Mouse (Mus musculus) limb, embryonic 10.5 days (tissue): ENCODE results near the gene Phf1. TPM values are rescaled to one million over a fixed set of nuclear protein-coding genes. Genes with fewer than 3 reads are reported as not detected.

Experiments
- DNase-seq: peaks from one replicate; pipeline ENCODE4 v3.0.0-alpha.2; 2017; ENCODE audit warnings: low spot score
- H3K27ac ChIP-seq: fragments of 300-500 bp; sonication (generic); 2 replicates; pipeline ENCODE4 v1.5.1; 2016; ENCODE audit warnings: mild to moderate bottlenecking
- H3K27me3 ChIP-seq: fragments of 300-500 bp; sonication (generic); 2 replicates; pipeline ENCODE4 v1.6.1; 2016; ENCODE audit warnings: low read depth, mild to moderate bottlenecking; ENCODE audit not compliant: poor library complexity, severe bottlenecking
- H3K36me3 ChIP-seq: fragments of 300-500 bp; sonication (generic); 2 replicates; pipeline ENCODE4 v1.6.1; 2016; ENCODE audit warnings: mild to moderate bottlenecking, moderate library complexity
- H3K4me1 ChIP-seq: fragments of 300-500 bp; sonication (generic); 2 replicates; pipeline ENCODE4 v1.6.1; 2016
- H3K4me3 ChIP-seq: fragments of 300-500 bp; sonication (generic); 2 replicates; pipeline ENCODE4 v1.5.1; 2016; ENCODE audit warnings: mild to moderate bottlenecking, moderate library complexity
- H3K9me3 ChIP-seq: fragments of 300-500 bp; sonication (generic); replicated peaks from 2 replicates; pipeline ENCODE4 v1.6.1; 2016; ENCODE audit warnings: mild to moderate bottlenecking
- WGBS: fragments of 180-500 bp; shearing (Covaris S2); methylation state at CpG from one replicate; pipeline ENCODE4 v1.1.7; 2016; 5-methylcytosine and 5-hydroxymethylcytosine counted together
- polyA plus RNA-seq: library from polyadenylated mRNA; unstranded; fragments of >200 nt; fragmentation: Nextera tagmentation; extraction: Ambion mirVana; gene quantifications from 2 replicates; pipeline ENCODE4 v1.2.1, GENCODE M21; 2016

The Phf1 gene
- polyA plus RNA-seq, 1 experiment from 2014 or later: 5.0 TPM

GRCm38 (mm10) chr17:26936921-26937695 is 4.3 kb downstream of the Phf1 start:
- WGBS: 87% methylated on average over 15 of the region's 15 CpGs
- no peaks in the 10 kb centered on the region for H3K27me3 ChIP-seq
- DNase-seq: no peak
- peaks cover 36% of the 10 kb centered on the region for H3K36me3 ChIP-seq
- peaks cover 72% of the 10 kb centered on the region for H3K4me1 ChIP-seq
- peak overlapping the region; percentile 9 for H3K27ac ChIP-seq
- H3K4me3 ChIP-seq: peak overlapping the region; percentile 75
- no peaks in the 10 kb centered on the region for H3K9me3 ChIP-seq

DNA sequence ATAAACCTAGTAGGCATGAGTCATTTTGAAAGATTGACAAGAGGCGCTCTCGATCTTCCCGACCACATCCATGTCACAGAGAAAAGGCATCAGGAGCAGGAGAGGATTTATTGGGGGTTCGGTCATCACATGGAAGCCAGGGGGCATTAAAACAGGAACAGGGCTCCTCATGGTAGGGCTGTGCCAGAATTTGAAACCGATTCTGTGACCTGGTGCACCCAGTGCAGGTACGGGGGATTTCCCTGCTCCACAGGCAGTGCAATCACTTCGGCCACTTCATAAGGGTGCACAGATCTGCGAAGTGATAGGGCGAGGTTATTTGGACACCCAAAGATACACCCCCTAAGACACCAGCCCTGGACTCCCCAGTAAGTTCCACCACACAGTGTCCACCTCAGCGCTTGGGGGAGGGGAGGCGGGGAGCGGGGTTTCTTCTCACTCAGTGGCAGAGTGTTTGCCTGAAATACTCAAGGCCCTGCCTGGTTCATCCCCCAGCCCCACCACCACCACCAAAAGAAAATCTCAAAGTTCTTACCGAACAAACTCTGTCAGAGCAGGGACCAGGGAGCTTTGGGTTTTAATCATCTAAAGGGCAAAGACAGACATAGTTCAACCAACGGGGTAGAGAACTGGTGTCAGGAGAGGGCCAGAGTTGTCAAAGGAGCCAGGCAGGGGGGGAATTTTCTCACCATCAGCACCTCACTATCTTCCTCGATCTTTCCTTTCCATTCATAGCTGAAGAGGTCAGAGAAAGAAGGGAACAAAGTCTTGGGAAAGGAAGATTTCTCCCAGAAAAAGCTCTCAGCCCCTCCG is 5.2 kb downstream of the Phf1 start:
- DNase-seq: no peak
- WGBS: 62% methylated on average over 16 of the region's 16 CpGs
- Histone ChIP-seq H3K36me3 (peaks cover 36% of the 10 kb centered on the region), H3K27me3 (no peaks in the 10 kb centered on the region), H3K27ac (peak overlapping the region; percentile 88), H3K4me1 (peaks cover 74% of the 10 kb centered on the region), H3K4me3 (peak overlapping the region; percentile 75), H3K9me3 (no peaks in the 10 kb centered on the region)

DNA sequence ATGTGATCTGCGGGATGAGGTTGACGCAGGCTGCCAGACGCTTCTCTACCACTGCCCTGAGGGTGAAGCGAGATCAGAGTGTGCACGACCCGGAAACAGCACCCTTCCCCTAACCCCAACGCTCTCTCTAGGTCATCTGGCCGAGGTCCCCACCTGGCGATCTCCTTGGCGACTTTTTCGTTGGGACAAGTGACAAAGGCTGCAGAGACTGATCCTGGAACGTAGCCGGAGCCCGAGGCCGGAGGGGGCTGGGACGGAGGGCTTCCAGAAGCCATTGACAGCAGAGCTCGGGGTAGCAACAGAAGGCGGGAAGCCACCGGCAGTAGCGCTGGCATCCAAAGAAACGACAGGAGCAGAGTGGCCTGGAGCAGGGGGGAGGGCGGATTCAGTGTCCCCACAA is 5.9 kb downstream of the Phf1 start:
- peak overlapping the region; percentile 75 for H3K4me3 ChIP-seq
- peaks cover 36% of the 10 kb centered on the region for H3K36me3 ChIP-seq
- peak overlapping the region; percentile 88 for H3K27ac ChIP-seq
- H3K27me3 ChIP-seq: no peaks in the 10 kb centered on the region
- peaks cover 67% of the 10 kb centered on the region for H3K4me1 ChIP-seq
- no peaks in the 10 kb centered on the region for H3K9me3 ChIP-seq
- no peak for DNase-seq
- under 1% methylated on average over 22 of the region's 22 CpGs for WGBS

- H3K4me3 ChIP-seq: peak within 1 kb of the TSS; percentile 75
- DNase-seq: peak; percentile 99
- H3K27ac ChIP-seq: peak within 1 kb of the TSS; percentile 88
- H3K9me3 ChIP-seq: no peaks in the 10 kb centered on the region
- no peaks in the 10 kb centered on the region for H3K27me3 ChIP-seq
- H3K36me3 ChIP-seq: peaks cover 34% of the 10 kb centered on the region
- WGBS: under 1% methylated on average over 70 of the region's 70 CpGs
- peaks cover 61% of the 10 kb centered on the region for H3K4me1 ChIP-seq
These were observed 6.5 kb downstream of the Phf1 start, which contains the start of gene Cuta for GRCm38 (mm10) chr17:26939178-26939972. Cuta (minus strand) TSS chr17:26939569.

GRCm38 (mm10) chr17:26939973-26940300 is 7.1 kb downstream of the Phf1 start:
- whole genome bisulfite sequencing: 4% methylated on average over 3 of the region's 3 CpGs
- Histone ChIP-seq H3K27me3 (no peaks in the 10 kb centered on the region), H3K4me3 (peak overlapping the region; percentile 75), H3K4me1 (peaks cover 61% of the 10 kb centered on the region), H3K36me3 (peaks cover 34% of the 10 kb centered on the region), H3K27ac (peak overlapping the region; percentile 88), H3K9me3 (no peaks in the 10 kb centered on the region)
- DNase-seq: no peak

DNA sequence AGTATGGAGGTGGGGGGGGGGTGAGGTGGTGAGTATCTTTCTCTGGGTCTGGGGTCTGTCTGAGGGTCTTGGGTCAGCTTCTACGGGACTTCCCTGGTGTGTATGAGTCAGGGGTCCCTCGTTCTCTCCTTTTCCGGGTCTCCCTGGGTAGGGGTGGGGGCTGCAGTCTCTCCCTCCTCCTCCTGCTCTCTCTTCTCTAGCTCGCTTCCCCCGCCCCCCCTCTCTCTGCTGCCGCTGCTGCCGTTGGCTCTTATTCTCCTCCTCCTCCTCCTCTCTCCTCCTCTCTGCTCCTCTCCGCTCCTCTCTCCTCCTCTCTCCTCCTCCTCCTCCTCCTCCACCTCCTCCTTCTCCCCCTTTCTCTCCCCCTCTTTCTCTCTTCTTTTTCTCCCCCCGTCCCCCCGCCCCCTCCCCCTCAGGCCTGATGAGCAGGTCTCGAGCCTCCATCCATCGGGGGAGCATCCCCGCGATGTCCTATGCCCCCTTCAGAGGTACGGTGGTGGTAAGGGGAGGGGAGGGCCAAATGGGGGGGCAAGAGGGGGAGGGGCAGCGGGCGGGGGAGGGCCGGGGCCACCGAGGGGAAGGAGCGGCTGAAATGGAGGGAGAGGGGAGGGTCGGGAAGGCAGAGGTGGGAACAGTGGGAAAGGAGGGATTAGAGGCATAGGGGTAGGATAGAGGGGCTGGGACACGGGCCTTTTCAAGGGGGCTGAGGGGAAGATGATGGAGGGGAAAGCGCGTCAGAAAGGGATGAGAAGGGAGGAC is 8.4 kb downstream of the Phf1 start, which contains the start of gene Syngap1:
Gene Syngap1, plus strand, starts transcription at position 223 of the 759 bp plus-strand sequence.
- 2% methylated on average over 21 of the region's 24 CpGs for WGBS
- Histone ChIP-seq H3K36me3 (peaks cover 23% of the 10 kb centered on the region), H3K9me3 (no peaks in the 10 kb centered on the region), H3K27ac (peak within 1 kb of the TSS; percentile 91), H3K27me3 (no peaks in the 10 kb centered on the region), H3K4me3 (peak within 1 kb of the TSS; percentile 75), H3K4me1 (peaks cover 69% of the 10 kb centered on the region)
- DNase-seq: peak; percentile 55

GRCm38 (mm10) chr17:26941841-26942570 is 9.2 kb downstream of the Phf1 start:
- no peaks in the 10 kb centered on the region for H3K27me3 ChIP-seq
- H3K9me3 ChIP-seq: no peaks in the 10 kb centered on the region
- peaks cover 15% of the 10 kb centered on the region for H3K36me3 ChIP-seq
- H3K4me1 ChIP-seq: peaks cover 69% of the 10 kb centered on the region
- H3K27ac ChIP-seq: peak overlapping the region; percentile 91
- H3K4me3 ChIP-seq: peak overlapping the region; percentile 75
- no peak for DNase-seq
- WGBS: 8% methylated on average over 4 of the region's 4 CpGs

DNA sequence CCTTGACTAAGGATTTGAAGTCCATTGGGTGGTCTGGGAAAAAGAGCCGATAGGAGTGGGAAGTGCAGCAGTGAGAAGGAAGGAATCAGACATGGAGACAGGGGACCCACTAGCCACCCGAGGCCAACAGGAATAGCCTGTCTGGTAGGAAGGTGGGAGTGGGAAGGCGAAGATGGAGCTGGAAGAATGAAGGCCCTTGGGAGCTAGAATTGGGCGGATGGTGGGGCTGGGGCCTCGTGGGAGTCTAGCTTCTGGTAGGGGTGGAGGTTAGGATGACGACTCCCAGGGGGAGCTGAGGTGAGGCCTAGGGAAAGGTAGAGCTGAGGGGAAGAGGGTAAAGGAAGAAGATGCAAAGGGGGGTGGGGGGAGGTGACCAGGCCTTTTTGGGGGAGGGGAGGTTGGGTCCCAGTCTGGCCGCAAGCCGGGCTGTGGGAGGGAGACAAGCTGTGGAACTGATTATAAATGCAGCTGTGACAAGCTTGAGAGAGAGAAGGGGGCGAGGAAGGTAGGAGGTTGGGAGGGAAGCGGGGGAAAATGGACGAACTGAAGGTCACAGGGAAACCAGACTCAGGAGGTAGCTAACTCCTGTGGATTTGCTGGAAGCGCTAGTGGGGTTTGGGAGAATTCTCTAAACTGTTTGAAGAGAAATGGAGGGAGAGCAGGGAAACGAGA is 13.1 kb downstream of the Phf1 start:
- 29% methylated on average over 13 of the region's 13 CpGs for WGBS
- H3K9me3 ChIP-seq: no peaks in the 10 kb centered on the region
- peaks cover 75% of the 10 kb centered on the region for H3K4me1 ChIP-seq
- H3K36me3 ChIP-seq: 0 out of 2 replicates have a peak, but pooled peaks cover 8% of the 10 kb centered on the region
- H3K27me3 ChIP-seq: peaks cover 6% of the 10 kb centered on the region
- peak overlapping the region; percentile 86 for H3K27ac ChIP-seq
- peak overlapping the region; percentile 66 for H3K4me3 ChIP-seq
- no peak for DNase-seq

DNA sequence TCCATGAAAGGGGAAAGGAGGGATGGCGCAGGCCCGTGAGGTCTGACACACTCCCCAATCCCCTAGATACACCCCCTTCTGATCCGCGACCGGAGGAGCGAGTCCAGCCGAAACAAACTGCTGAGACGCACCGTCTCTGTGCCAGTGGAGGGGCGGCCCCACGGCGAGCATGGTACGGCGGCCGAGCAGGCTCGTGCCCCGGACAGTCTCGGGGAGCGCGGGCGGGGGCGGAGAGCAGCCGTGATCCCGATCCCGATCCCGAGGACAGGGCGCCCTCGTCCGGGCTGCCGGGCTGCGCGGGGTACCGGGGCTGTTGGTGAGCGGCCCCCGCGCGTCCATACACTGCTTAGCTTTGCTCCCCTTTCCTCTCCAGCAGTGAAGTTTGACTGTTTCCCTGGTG is 13.7 kb downstream of the Phf1 start:
- under 1% methylated on average over 35 of the region's 37 CpGs for WGBS

DNA sequence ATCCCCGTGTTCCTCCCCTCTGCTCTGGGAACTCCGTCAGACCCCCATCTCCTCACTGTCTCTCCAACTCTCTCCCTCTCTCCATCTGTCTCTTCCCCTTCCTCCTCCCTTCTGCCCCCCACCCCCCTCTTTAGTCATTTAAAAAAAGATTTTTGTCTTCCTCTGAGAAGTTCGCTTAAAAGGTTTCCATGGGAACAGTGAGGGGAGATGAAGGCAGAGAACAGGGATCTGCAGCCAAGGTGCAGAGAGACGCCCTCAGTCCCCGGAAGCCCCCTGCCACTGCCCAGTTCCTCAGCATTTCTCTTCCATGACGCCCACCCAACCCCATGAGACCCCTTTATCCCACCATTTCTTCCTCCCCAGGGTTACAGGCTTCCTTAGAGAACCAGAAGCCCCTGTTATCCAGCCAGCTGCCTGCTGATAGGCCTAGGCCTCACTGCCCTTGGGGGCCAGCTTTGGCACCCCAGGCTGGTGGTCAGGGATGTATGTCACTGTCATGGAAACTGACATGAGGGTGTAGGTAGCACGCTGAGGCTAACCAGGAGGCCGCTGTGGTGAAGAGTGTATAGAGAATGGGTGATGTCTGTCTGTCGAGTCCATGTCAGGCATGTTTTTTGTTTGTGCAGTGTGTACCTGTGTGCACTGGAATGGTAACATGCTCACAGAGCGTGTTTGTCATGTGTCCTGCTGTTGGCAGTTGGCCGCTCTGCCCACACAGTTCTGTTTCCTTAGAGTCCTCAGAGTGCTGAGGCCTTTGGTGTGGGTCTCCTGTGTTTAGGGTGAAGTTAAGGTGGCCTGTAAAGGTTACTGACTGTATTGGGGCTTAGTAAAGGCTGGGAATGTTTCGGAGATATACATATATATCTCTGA is 14.6 kb downstream of the Phf1 start:
- H3K27me3 ChIP-seq: peaks cover 6% of the 10 kb centered on the region
- no peaks in the 10 kb centered on the region for H3K9me3 ChIP-seq
- peak overlapping the region; percentile 86 for H3K27ac ChIP-seq
- peaks cover 75% of the 10 kb centered on the region for H3K4me1 ChIP-seq
- 0 out of 2 replicates have a peak, but pooled peaks cover 9% of the 10 kb centered on the region for H3K36me3 ChIP-seq
- peak overlapping the region; percentile 66 for H3K4me3 ChIP-seq
- DNase-seq: no peak
- 48% methylated on average over 12 of the region's 12 CpGs for WGBS

More for the DNA sequence above, 13.7 kb downstream of the Phf1 start:
- Histone ChIP-seq H3K9me3 (no peaks in the 10 kb centered on the region), H3K4me1 (peaks cover 75% of the 10 kb centered on the region), H3K4me3 (peak overlapping the region; percentile 66), H3K27me3 (peaks cover 6% of the 10 kb centered on the region), H3K27ac (peak overlapping the region; percentile 86), H3K36me3 (0 out of 2 replicates have a peak, but pooled peaks cover 8% of the 10 kb centered on the region)
- DNase-seq: peak; percentile 79
